Comparison of ENCODE assay signal across 15 mouse cellular contexts in the genomic region with DNA sequence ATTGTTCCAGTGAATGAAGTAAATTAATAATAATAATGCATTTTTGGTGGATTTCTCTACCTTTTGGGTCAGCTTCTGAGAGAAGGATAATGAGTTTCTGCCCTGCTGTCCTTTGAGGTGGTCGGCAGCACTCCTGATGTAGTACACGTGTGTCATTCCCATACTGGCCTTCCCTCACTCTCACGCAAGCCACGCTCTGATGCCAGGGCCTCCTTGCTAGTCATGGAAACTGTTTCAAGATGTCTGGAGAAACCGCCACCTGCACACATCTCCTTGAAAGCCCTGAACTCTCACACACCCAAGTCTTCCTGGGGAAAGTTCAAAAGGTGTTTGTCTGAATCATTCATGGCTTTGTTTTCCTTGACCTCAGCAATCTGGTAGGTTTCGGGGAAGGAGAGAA.
"Had no signal": no experiment of that assay in that cellular context is flagged by ENCODE, and none has a peak within 500 bp of the region (broad histone marks: within the 10 kb centered on the region; RNA-seq: fewer than 3 reads in every experiment).

No protein-coding gene starts in this region.

- H3K4me3 ChIP-seq: lung, embryonic 15.5 days; megakaryocyte, embryonic 14.5 days; midbrain, embryonic 13.5 days; midbrain, embryonic 15.5 days; neural tube, embryonic 12.5 days had no signal

- DNase-seq: lung, adult 2 months; lung, postnatal 14 days; lung, postnatal 36 days; right cerebral cortex, postnatal 25 days; right cerebral cortex, postnatal 4 days; spleen, adult 18-20 months; thymus, adult 18-20 months; thymus, postnatal 14 days; thymus, postnatal 36 days had no signal

- H3K27ac ChIP-seq: lung, embryonic 15.5 days; macrophage; midbrain, embryonic 13.5 days; midbrain, embryonic 15.5 days; neural tube, embryonic 12.5 days had no signal

- H3K27me3 ChIP-seq: lung, embryonic 15.5 days; megakaryocyte, embryonic 14.5 days; midbrain, embryonic 13.5 days; midbrain, embryonic 15.5 days; neural tube, embryonic 12.5 days had no signal

- H3K36me3 ChIP-seq: lung, embryonic 15.5 days; midbrain, embryonic 13.5 days; midbrain, embryonic 15.5 days; neural tube, embryonic 12.5 days had no signal

- H3K4me1 ChIP-seq: lung, embryonic 15.5 days; megakaryocyte, embryonic 14.5 days; midbrain, embryonic 13.5 days; midbrain, embryonic 15.5 days; neural tube, embryonic 12.5 days had no signal

- H3K9me3 ChIP-seq: lung, embryonic 15.5 days; megakaryocyte, embryonic 14.5 days; midbrain, embryonic 13.5 days; midbrain, embryonic 15.5 days; neural tube, embryonic 12.5 days had no signal
